Mouse (Mus musculus) testis, adult 2 months (tissue): ENCODE results near the gene Tenm4. TPM values are rescaled to one million over a fixed set of nuclear protein-coding genes. Genes with fewer than 3 reads are reported as not detected.

Experiments
- H3K27ac ChIP-seq: fragments of 200-500 bp; 2 replicates; pipeline ENCODE4 v1.5.1; 2012; ENCODE audit warnings: low read depth, low read length; ENCODE audit not compliant: control insufficient read depth, insufficient read depth
- H3K27me3 ChIP-seq: fragments of 200-500 bp; 2 replicates; pipeline ENCODE4 v1.6.1; 2012; ENCODE audit warnings: mild to moderate bottlenecking, low read length, moderate library complexity; ENCODE audit not compliant: control insufficient read depth, insufficient read depth
- H3K36me3 ChIP-seq: fragments of 200-500 bp; 2 replicates; pipeline ENCODE4 v1.6.1; 2012; ENCODE audit warnings: mild to moderate bottlenecking, low read length; ENCODE audit not compliant: control insufficient read depth, insufficient read depth
- H3K4me1 ChIP-seq: fragments of 200-500 bp; 2 replicates; pipeline ENCODE4 v1.6.1; 2012; ENCODE audit warnings: low read length; ENCODE audit not compliant: control insufficient read depth, insufficient read depth
- H3K4me3 ChIP-seq: fragments of 200-500 bp; 2 replicates; pipeline ENCODE4 v1.5.1; 2012; ENCODE audit warnings: low read depth, mild to moderate bottlenecking, low read length, moderate library complexity, mixed read lengths; ENCODE audit not compliant: control insufficient read depth
- CTCF ChIP-seq: fragments of 200-500 bp; IDR thresholded peaks from 2 replicates; pipeline ENCODE4 v1.5.1; 2012; ENCODE audit warnings: low read depth, mild to moderate bottlenecking, inconsistent platforms, low read length, moderate library complexity; ENCODE audit not compliant: control insufficient read depth, insufficient read depth, insufficient replicate concordance
- POLR2A ChIP-seq: fragments of 200-500 bp; IDR thresholded peaks from 2 replicates; pipeline ENCODE4 v1.6.1; 2012; ENCODE audit warnings: low read depth, mild to moderate bottlenecking, inconsistent platforms, low read length, moderate library complexity; ENCODE audit not compliant: control insufficient read depth
- polyA plus RNA-seq: library from polyadenylated mRNA; depleted of rRNA; stranded (reverse); fragments of >200 nt; gene quantifications from 2 replicates; pipeline ENCODE4 v1.2.3, GENCODE M21; 2012

Tenm4 gene
- polyA plus RNA-seq, 1 experiment: 2.3 TPM

GRCm38 (mm10) chr7:96500797-96501196 is 329.8 kb downstream of the Tenm4 start:
- H3K4me3 ChIP-seq: no peak overlapping the region
- H3K4me1 ChIP-seq: no peaks in the 10 kb centered on the region
- no peaks in the 10 kb centered on the region for H3K36me3 ChIP-seq
- H3K27ac ChIP-seq: no peak overlapping the region
- TF ChIP-seq CTCF: no peak
- TF ChIP-seq POLR2A: no peak
- no peaks in the 10 kb centered on the region for H3K27me3 ChIP-seq

- TF ChIP-seq POLR2A (no peak), CTCF (no peak)
- no peaks in the 10 kb centered on the region for H3K36me3 ChIP-seq
- H3K4me3 ChIP-seq: no peak overlapping the region
- H3K27ac ChIP-seq: no peak overlapping the region
- no peaks in the 10 kb centered on the region for H3K4me1 ChIP-seq
- no peaks in the 10 kb centered on the region for H3K27me3 ChIP-seq
Measured at GRCm38 (mm10) chr7:96502321-96502973, 331.4 kb downstream of the Tenm4 start.

- H3K36me3 ChIP-seq: no peaks in the 10 kb centered on the region
- no peak overlapping the region for H3K27ac ChIP-seq
- TF ChIP-seq CTCF (no peak), POLR2A (no peak)
- H3K27me3 ChIP-seq: no peaks in the 10 kb centered on the region
- no peaks in the 10 kb centered on the region for H3K4me1 ChIP-seq
- no peak overlapping the region for H3K4me3 ChIP-seq
Measured at GRCm38 (mm10) chr7:96505538-96505937, 334.5 kb downstream of the Tenm4 start.

- Histone ChIP-seq H3K4me1 (no peaks in the 10 kb centered on the region), H3K27me3 (no peaks in the 10 kb centered on the region), H3K4me3 (no peak overlapping the region), H3K36me3 (no peaks in the 10 kb centered on the region), H3K27ac (no peak overlapping the region)
- TF ChIP-seq POLR2A: no peak
- TF ChIP-seq CTCF: no peak
Measured at GRCm38 (mm10) chr7:96507046-96507445, 336.0 kb downstream of the Tenm4 start.

GRCm38 (mm10) chr7:96510396-96510795 is 339.4 kb downstream of the Tenm4 start:
- H3K36me3 ChIP-seq: no peaks in the 10 kb centered on the region
- no peak overlapping the region for H3K4me3 ChIP-seq
- no peaks in the 10 kb centered on the region for H3K4me1 ChIP-seq
- no peak overlapping the region for H3K27ac ChIP-seq
- no peaks in the 10 kb centered on the region for H3K27me3 ChIP-seq
- no peak for TF ChIP-seq POLR2A

- Histone ChIP-seq H3K27me3 (no peaks in the 10 kb centered on the region), H3K36me3 (no peaks in the 10 kb centered on the region), H3K4me3 (no peak overlapping the region), H3K27ac (no peak overlapping the region), H3K4me1 (no peaks in the 10 kb centered on the region)
- no peak for TF ChIP-seq CTCF
- TF ChIP-seq POLR2A: no peak
Measured at GRCm38 (mm10) chr7:96511018-96511609, 340.1 kb downstream of the Tenm4 start.

GRCm38 (mm10) chr7:96511953-96512511 is 341.0 kb downstream of the Tenm4 start:
- H3K4me1 ChIP-seq: no peaks in the 10 kb centered on the region
- no peaks in the 10 kb centered on the region for H3K36me3 ChIP-seq
- TF ChIP-seq POLR2A: no peak
- no peak for TF ChIP-seq CTCF
- H3K27ac ChIP-seq: no peak overlapping the region
- H3K27me3 ChIP-seq: no peaks in the 10 kb centered on the region
- H3K4me3 ChIP-seq: no peak overlapping the region
